Mouse (Mus musculus): ENCODE results near the gene Adamts2. TPM values are rescaled to one million over a fixed set of nuclear protein-coding genes. Genes with fewer than 3 reads are reported as not detected.
A peak's percentile ranks its signal among the peaks of the same experiment; 100 is the strongest.

Adamts2 gene
- polyA plus RNA-seq, 1 experiment from 2014 or later = 8.8 TPM

GRCm38 (mm10) chr11:50599156-50599555 is 2.7 kb upstream of the Adamts2 start:
- ATAC-seq (ENCODE audit: low FRiP score, low read depth) = no peak
- WGBS = 64% methylated on average over 2 of the region's 2 CpGs

GRCm38 (mm10) chr11:50602356-50603081 is 635 bp downstream of the Adamts2 start:
- under 1% methylated on average over 58 of the region's 59 CpGs for WGBS
- H3K27ac ChIP-seq = no peak overlapping the region

More at GRCm38 (mm10) chr11:50599156-50599555, 2.7 kb upstream of the Adamts2 start:
- Histone ChIP-seq H3K36me3 (no peaks in the 10 kb centered on the region), H3K9me3 (0 out of 2 replicates have a peak, but pooled peaks cover 6% of the 10 kb centered on the region), H3K27ac (no peak overlapping the region), H3K4me1 (peaks cover 17% of the 10 kb centered on the region), H3K9ac (no peak overlapping the region), H3K27me3 (peaks cover 66% of the 10 kb centered on the region), H3K4me2 (replicated peaks) (no peak overlapping the region), H3K4me3 (no peak overlapping the region)

GRCm38 (mm10) chr11:50603082-50603910 is 1.4 kb downstream of the Adamts2 start:
- peak overlapping the region; percentile 94 for H3K4me2 ChIP-seq (replicated peaks)
- H3K9me3 ChIP-seq = 0 out of 2 replicates have a peak, but pooled peaks cover 6% of the 10 kb centered on the region
- peak overlapping the region; percentile 80 for H3K9ac ChIP-seq
- peaks cover 19% of the 10 kb centered on the region for H3K4me1 ChIP-seq
- H3K27ac ChIP-seq = no peak overlapping the region
- WGBS = 2% methylated on average over 43 of the region's 52 CpGs
- H3K36me3 ChIP-seq = no peaks in the 10 kb centered on the region
- H3K27me3 ChIP-seq = peaks cover 82% of the 10 kb centered on the region
- peak overlapping the region; percentile 68 for H3K4me3 ChIP-seq
- ATAC-seq (ENCODE audit: low FRiP score, low read depth) = 0 out of 2 replicates have a peak, but pooled peaks have one; percentile 15

More at GRCm38 (mm10) chr11:50602356-50603081, 635 bp downstream of the Adamts2 start:
- H3K4me3 ChIP-seq = peak overlapping the region; percentile 68
- H3K9me3 ChIP-seq = 0 out of 2 replicates have a peak, but pooled peaks cover 6% of the 10 kb centered on the region
- H3K27me3 ChIP-seq = peaks cover 86% of the 10 kb centered on the region
- peaks cover 19% of the 10 kb centered on the region for H3K4me1 ChIP-seq
- H3K9ac ChIP-seq = peak overlapping the region; percentile 80
- H3K4me2 ChIP-seq (replicated peaks) = peak overlapping the region; percentile 94
- H3K36me3 ChIP-seq = no peaks in the 10 kb centered on the region
- peak; percentile 24; the same call in 1 of the 2 replicates for ATAC-seq (ENCODE audit: low FRiP score, low read depth)

GRCm38 (mm10) chr11:50604371-50604770 is 2.5 kb downstream of the Adamts2 start:
- Histone ChIP-seq H3K27me3 (peaks cover 75% of the 10 kb centered on the region), H3K27ac (no peak overlapping the region), H3K4me1 (peaks cover 19% of the 10 kb centered on the region), H3K4me2 (replicated peaks) (peak overlapping the region; percentile 94; the same call in 1 of the 2 replicates), H3K9me3 (0 out of 2 replicates have a peak, but pooled peaks cover under 1% of the 10 kb centered on the region), H3K9ac (no peak overlapping the region), H3K36me3 (no peaks in the 10 kb centered on the region), H3K4me3 (peak overlapping the region; percentile 68; the same call in 1 of the 2 replicates)
- ATAC-seq (ENCODE audit: low FRiP score, low read depth) = no peak
- WGBS = 66% methylated on average over 16 of the region's 16 CpGs

GRCm38 (mm10) chr11:50611181-50611580 is 9.3 kb downstream of the Adamts2 start:
- Histone ChIP-seq H3K36me3 (no peaks in the 10 kb centered on the region), H3K4me2 (replicated peaks) (no peak overlapping the region), H3K27ac (no peak overlapping the region), H3K9ac (no peak overlapping the region), H3K4me1 (peaks cover 10% of the 10 kb centered on the region), H3K9me3 (no peaks in the 10 kb centered on the region), H3K27me3 (peaks cover 8% of the 10 kb centered on the region), H3K4me3 (no peak overlapping the region)
- no peak for ATAC-seq (ENCODE audit: low FRiP score, low read depth)
- WGBS = 30% methylated on average over 5 of the region's 5 CpGs

GRCm38 (mm10) chr11:50617015-50617543 is 15.2 kb downstream of the Adamts2 start:
- no peak overlapping the region for H3K9ac ChIP-seq
- H3K4me2 ChIP-seq (replicated peaks) = no peak overlapping the region
- H3K27ac ChIP-seq = no peak overlapping the region
- H3K4me3 ChIP-seq = no peak overlapping the region
- no peaks in the 10 kb centered on the region for H3K9me3 ChIP-seq
- WGBS = 81% methylated on average over 11 of the region's 11 CpGs
- ATAC-seq (ENCODE audit: low FRiP score, low read depth) = no peak
- no peaks in the 10 kb centered on the region for H3K27me3 ChIP-seq
- H3K4me1 ChIP-seq = peaks cover 15% of the 10 kb centered on the region
- H3K36me3 ChIP-seq = no peaks in the 10 kb centered on the region

- H3K9ac ChIP-seq = no peak overlapping the region
- WGBS = 55% methylated on average over 4 of the region's 4 CpGs
- ATAC-seq (ENCODE audit: low FRiP score, low read depth) = no peak
- no peak overlapping the region for H3K4me3 ChIP-seq
- no peak overlapping the region for H3K4me2 ChIP-seq (replicated peaks)
- no peak overlapping the region for H3K27ac ChIP-seq
- no peaks in the 10 kb centered on the region for H3K36me3 ChIP-seq
- H3K4me1 ChIP-seq = peaks cover 46% of the 10 kb centered on the region
- H3K27me3 ChIP-seq = no peaks in the 10 kb centered on the region
- no peaks in the 10 kb centered on the region for H3K9me3 ChIP-seq
Observed at GRCm38 (mm10) chr11:50620926-50621325, 19.0 kb downstream of the Adamts2 start.

- peak overlapping the region; percentile 56; the same call in 1 of the 2 replicates for H3K4me2 ChIP-seq (replicated peaks)
- WGBS = 70% methylated on average over 5 of the region's 5 CpGs
- no peak for ATAC-seq (ENCODE audit: low FRiP score, low read depth)
- H3K4me3 ChIP-seq = no peak overlapping the region
- H3K36me3 ChIP-seq = no peaks in the 10 kb centered on the region
- H3K27me3 ChIP-seq = no peaks in the 10 kb centered on the region
- no peak overlapping the region for H3K9ac ChIP-seq
- peak overlapping the region; percentile 77 for H3K27ac ChIP-seq
- no peaks in the 10 kb centered on the region for H3K9me3 ChIP-seq
- peaks cover 46% of the 10 kb centered on the region for H3K4me1 ChIP-seq
Observed at GRCm38 (mm10) chr11:50621364-50621763, 19.5 kb downstream of the Adamts2 start.

- no peak overlapping the region; the same call in 1 of the 2 replicates for H3K9ac ChIP-seq
- peak overlapping the region; percentile 56 for H3K4me2 ChIP-seq (replicated peaks)
- no peaks in the 10 kb centered on the region for H3K27me3 ChIP-seq
- H3K4me3 ChIP-seq = peak overlapping the region; percentile 30
- H3K27ac ChIP-seq = peak overlapping the region; percentile 77; the same call in 1 of the 2 replicates
- no peaks in the 10 kb centered on the region for H3K9me3 ChIP-seq
- no peaks in the 10 kb centered on the region for H3K36me3 ChIP-seq
- ATAC-seq (ENCODE audit: low FRiP score, low read depth) = peak; percentile 86
- H3K4me1 ChIP-seq = peaks cover 47% of the 10 kb centered on the region
- WGBS = 17% methylated on average over 15 of the region's 15 CpGs
Observed at GRCm38 (mm10) chr11:50622238-50622726, 20.4 kb downstream of the Adamts2 start.

GRCm38 (mm10) chr11:50623806-50624205 is 21.9 kb downstream of the Adamts2 start:
- no peak overlapping the region for H3K9ac ChIP-seq
- no peak overlapping the region for H3K4me2 ChIP-seq (replicated peaks)
- ATAC-seq (ENCODE audit: low FRiP score, low read depth) = no peak
- no peak overlapping the region; the same call in 1 of the 2 replicates for H3K27ac ChIP-seq
- 74% methylated on average over 3 of the region's 3 CpGs for WGBS
- no peaks in the 10 kb centered on the region for H3K27me3 ChIP-seq
- peaks cover 49% of the 10 kb centered on the region for H3K4me1 ChIP-seq
- no peaks in the 10 kb centered on the region for H3K36me3 ChIP-seq
- no peak overlapping the region for H3K4me3 ChIP-seq
- no peaks in the 10 kb centered on the region for H3K9me3 ChIP-seq

- ATAC-seq (ENCODE audit: low FRiP score, low read depth) = no peak
- 47% methylated on average over 2 of the region's 2 CpGs for WGBS
- H3K4me1 ChIP-seq = peaks cover 52% of the 10 kb centered on the region
- no peak overlapping the region for H3K9ac ChIP-seq
- no peaks in the 10 kb centered on the region for H3K36me3 ChIP-seq
- peak overlapping the region; percentile 39; the same call in 1 of the 2 replicates for H3K27ac ChIP-seq
- no peaks in the 10 kb centered on the region for H3K27me3 ChIP-seq
- 0 out of 2 replicates have a peak overlapping the region, but pooled peaks have one; percentile 1 for H3K4me2 ChIP-seq (replicated peaks)
- H3K4me3 ChIP-seq = no peak overlapping the region
- no peaks in the 10 kb centered on the region for H3K9me3 ChIP-seq
Observed at GRCm38 (mm10) chr11:50624239-50624638, 22.4 kb downstream of the Adamts2 start.

Measured in limb, embryonic 13.5 days (tissue).